Mouse (Mus musculus) liver, adult 2 months (tissue): ENCODE results near the gene Pink1. TPM values are rescaled to one million over a fixed set of nuclear protein-coding genes. Genes with fewer than 3 reads are reported as not detected.

ENCODE experiments used
- DNase-seq: peaks from one replicate; pipeline ENCODE4 v3.0.0-alpha.2; 2011; ENCODE audit warnings: low read depth, low spot score; ENCODE audit errors: extremely low read depth
- H3K27ac ChIP-seq: fragments of 200-500 bp; replicated peaks from 2 replicates; pipeline ENCODE4 v1.5.1; 2012; ENCODE audit warnings: low read depth, mild to moderate bottlenecking, control low read depth, inconsistent platforms, low read length; ENCODE audit not compliant: insufficient read depth
- H3K27me3 ChIP-seq: fragments of 200-500 bp; 2 replicates; pipeline ENCODE4 v1.6.1; 2012; ENCODE audit warnings: mild to moderate bottlenecking, moderate library complexity, low read length, inconsistent platforms; ENCODE audit not compliant: control insufficient read depth, insufficient read depth
- H3K36me3 ChIP-seq: fragments of 200-500 bp; 2 replicates; pipeline ENCODE4 v1.6.1; 2012; ENCODE audit warnings: low read length, inconsistent platforms; ENCODE audit not compliant: control insufficient read depth, insufficient read depth
- H3K4me1 ChIP-seq: fragments of 200-500 bp; 2 replicates; pipeline ENCODE4 v1.6.1; 2011; ENCODE audit warnings: low read length; ENCODE audit not compliant: control insufficient read depth, insufficient read depth
- H3K4me3 ChIP-seq: fragments of 200-500 bp; 2 replicates; pipeline ENCODE4 v1.5.1; 2011; ENCODE audit warnings: low read depth, mild to moderate bottlenecking, control low read depth, low read length, moderate library complexity; ENCODE audit not compliant: insufficient read depth
- H3K79me2 ChIP-seq: fragments of 200-500 bp; 2 replicates; pipeline ENCODE4 v1.6.1; 2012; ENCODE audit warnings: inconsistent platforms, mild to moderate bottlenecking, low read length, moderate library complexity; ENCODE audit not compliant: control insufficient read depth, insufficient read depth
- H3K9ac ChIP-seq: fragments of 200-500 bp; 2 replicates; pipeline ENCODE4 v1.6.1; 2012; ENCODE audit warnings: low read depth, mild to moderate bottlenecking, control low read depth, inconsistent platforms, low read length
- CTCF ChIP-seq: fragments of 200-500 bp; IDR thresholded peaks from 2 replicates; pipeline ENCODE4 v1.5.1; 2011; ENCODE audit warnings: low read depth, low read length, control low read depth
- POLR2A ChIP-seq: fragments of 200-500 bp; IDR thresholded peaks from 2 replicates; pipeline ENCODE4 v1.6.1; 2011; ENCODE audit warnings: low read length, control low read depth; ENCODE audit not compliant: insufficient read depth; ENCODE audit errors: extremely low read depth
- WGBS: fragments of 180-500 bp; shearing (Covaris S2); methylation state at CpG from one replicate; pipeline ENCODE4 v1.1.7; 2018; 5-methylcytosine and 5-hydroxymethylcytosine counted together
- polyA plus RNA-seq: library from polyadenylated mRNA; depleted of rRNA; stranded (reverse); fragments of >200 nt; gene quantifications from 2 replicates; pipeline ENCODE4 v1.2.3, GENCODE M21; 2012; rRNA removed
- total RNA-seq: library from RNA; depleted of rRNA; stranded (reverse); fragments of >200 nt; gene quantifications from 2 replicates; pipeline ENCODE4 v1.2.3, GENCODE M21; 2014; rRNA removed

Pink1 gene
- total and polyA plus RNA-seq, 2 experiments: 134 to 192 TPM

- H3K79me2 ChIP-seq: no peaks in the 10 kb centered on the region
- no peak overlapping the region for H3K9ac ChIP-seq
Measured at GRCm38 (mm10) chr4:138286411-138286810, 39.7 kb downstream of the Pink1 start.

GRCm38 (mm10) chr4:138282834-138283233 is 43.3 kb downstream of the Pink1 start:
- Histone ChIP-seq H3K9ac (no peak overlapping the region), H3K79me2 (no peaks in the 10 kb centered on the region), H3K27ac (no peak overlapping the region), H3K4me3 (no peak overlapping the region), H3K4me1 (no peaks in the 10 kb centered on the region), H3K27me3 (no peaks in the 10 kb centered on the region), H3K36me3 (no peaks in the 10 kb centered on the region)
- DNase-seq: peak; percentile 82
- 24% methylated on average over 4 of the region's 4 CpGs for WGBS
- peak; percentile 86 for TF ChIP-seq CTCF
- no peak for TF ChIP-seq POLR2A

More at GRCm38 (mm10) chr4:138286411-138286810, 39.7 kb downstream of the Pink1 start:
- no peaks in the 10 kb centered on the region for H3K27me3 ChIP-seq
- WGBS: 80% methylated on average over 12 of the region's 12 CpGs
- H3K36me3 ChIP-seq: no peaks in the 10 kb centered on the region
- TF ChIP-seq POLR2A (no peak), CTCF (no peak)
- H3K4me1 ChIP-seq: no peaks in the 10 kb centered on the region
- H3K4me3 ChIP-seq: no peak overlapping the region
- no peak for DNase-seq
- no peak overlapping the region for H3K27ac ChIP-seq

GRCm38 (mm10) chr4:138278346-138278745 is 47.8 kb downstream of the Pink1 start:
- DNase-seq: no peak
- WGBS: 75% methylated on average over 7 of the region's 7 CpGs

GRCm38 (mm10) chr4:138272011-138272997 is 53.8 kb downstream of the Pink1 start:
- Histone ChIP-seq H3K79me2 (no peaks in the 10 kb centered on the region), H3K4me1 (no peaks in the 10 kb centered on the region), H3K27me3 (no peaks in the 10 kb centered on the region), H3K4me3 (no peak overlapping the region), H3K36me3 (no peaks in the 10 kb centered on the region), H3K27ac (no peak overlapping the region), H3K9ac (no peak overlapping the region)
- TF ChIP-seq CTCF (no peak), POLR2A (no peak)
- WGBS: 73% methylated on average over 14 of the region's 14 CpGs
- DNase-seq: no peak

More at GRCm38 (mm10) chr4:138278346-138278745, 47.8 kb downstream of the Pink1 start:
- no peak overlapping the region for H3K9ac ChIP-seq
- no peaks in the 10 kb centered on the region for H3K79me2 ChIP-seq
- no peaks in the 10 kb centered on the region for H3K27me3 ChIP-seq
- H3K27ac ChIP-seq: no peak overlapping the region
- no peak for TF ChIP-seq POLR2A
- TF ChIP-seq CTCF: no peak
- no peaks in the 10 kb centered on the region for H3K36me3 ChIP-seq
- no peaks in the 10 kb centered on the region for H3K4me1 ChIP-seq
- no peak overlapping the region for H3K4me3 ChIP-seq

- no peaks in the 10 kb centered on the region for H3K27me3 ChIP-seq
- no peak overlapping the region for H3K9ac ChIP-seq
- H3K36me3 ChIP-seq: no peaks in the 10 kb centered on the region
- no peaks in the 10 kb centered on the region for H3K4me1 ChIP-seq
- WGBS: 59% methylated on average over 10 of the region's 10 CpGs
- no peak overlapping the region for H3K27ac ChIP-seq
- DNase-seq: no peak
- no peaks in the 10 kb centered on the region for H3K79me2 ChIP-seq
- TF ChIP-seq CTCF (no peak), POLR2A (no peak)
- no peak overlapping the region for H3K4me3 ChIP-seq
Measured at GRCm38 (mm10) chr4:138267869-138268268, 58.2 kb downstream of the Pink1 start.

Other genes starting within 250 kb of the Pink1 start
- gene Hp1bp3, start 110.0 kb downstream of the Pink1 start, total RNA-seq: 43.7 and 46.2 TPM in 2 replicates
- gene Hp1bp3, start 110.0 kb downstream of the Pink1 start, polyA plus RNA-seq: 27.5 and 32.6 TPM in 2 replicates
- under 0.01 TPM in 1 of 2 replicates, not detected in the other for gene Sh2d5, start 75.9 kb downstream of the Pink1 start, total RNA-seq
- 0.14 and 0.44 TPM in 2 replicates for gene Sh2d5, start 75.9 kb downstream of the Pink1 start, polyA plus RNA-seq
- gene Kif17, start 75.9 kb downstream of the Pink1 start, total RNA-seq: under 0.01 and 0.13 TPM in 2 replicates
- 0.06 and 0.12 TPM in 2 replicates for gene Kif17, start 75.9 kb downstream of the Pink1 start, polyA plus RNA-seq
- gene Ddost, start 21.6 kb downstream of the Pink1 start, total RNA-seq: 93.9 and 114 TPM in 2 replicates
- gene Ddost, start 21.6 kb downstream of the Pink1 start, polyA plus RNA-seq: 141 and 145 TPM in 2 replicates
- gene Cda, start 41.7 kb upstream of the Pink1 start, total RNA-seq: 4.5 and 4.8 TPM in 2 replicates
- 33.1 and 34.1 TPM in 2 replicates for gene Cda, start 41.7 kb upstream of the Pink1 start, polyA plus RNA-seq
- gene Fam43b, start 70.2 kb upstream of the Pink1 start, total RNA-seq: not detected in 2 replicates
- not detected in 2 replicates for gene Fam43b, start 70.2 kb upstream of the Pink1 start, polyA plus RNA-seq
- gene Mul1, start 108.4 kb upstream of the Pink1 start, total RNA-seq: 17.4 and 18.6 TPM in 2 replicates
- gene Mul1, start 108.4 kb upstream of the Pink1 start, polyA plus RNA-seq: 25.0 and 28.9 TPM in 2 replicates
- 15.4 and 18.6 TPM in 2 replicates for gene Camk2n1, start 128.0 kb upstream of the Pink1 start, total RNA-seq
- gene Camk2n1, start 128.0 kb upstream of the Pink1 start, polyA plus RNA-seq: 40.4 and 52.5 TPM in 2 replicates